Mouse (Mus musculus): ENCODE results near the gene Epha1.

The Epha1 gene

GRCm38 (mm10) chr6:42323371-42324066, 49.5 kb downstream of the Epha1 start:
- DNase-seq, result peak; percentile 10

- DNase-seq, result no peak
Measured at GRCm38 (mm10) chr6:42318293-42318692, 54.8 kb downstream of the Epha1 start.

GRCm38 (mm10) chr6:42310427-42311053, 62.5 kb downstream of the Epha1 start:
- DNase-seq, result no peak

DNA sequence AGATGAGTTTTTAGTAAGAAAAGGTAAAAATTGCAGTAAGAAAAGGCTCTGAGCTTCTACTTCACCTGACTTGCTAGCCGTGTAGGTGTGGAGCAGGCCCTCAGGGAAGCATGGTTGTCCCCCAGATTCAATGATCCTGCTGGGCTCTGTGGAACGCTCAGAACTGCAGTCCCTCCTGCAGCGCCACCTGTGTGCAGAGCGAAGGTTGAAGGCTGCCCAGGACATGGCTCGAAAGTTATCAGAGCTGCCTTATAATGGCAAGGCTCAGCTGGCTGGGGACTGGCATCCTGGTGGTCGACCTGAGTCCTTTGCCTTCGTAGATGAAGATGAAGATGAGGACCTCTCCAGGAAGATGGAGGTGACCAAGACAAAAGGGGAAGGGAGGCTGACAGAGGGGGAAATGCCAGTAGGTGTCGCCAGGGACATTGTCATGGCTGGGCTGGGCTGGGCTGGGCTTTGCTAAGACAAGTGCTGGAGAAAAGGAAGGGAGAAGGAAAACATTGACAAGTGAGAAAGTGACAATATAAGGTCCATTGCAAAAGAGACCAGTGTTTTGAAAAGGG, 63.2 kb downstream of the Epha1 start:
- DNase-seq, result peak; percentile 7
